Mouse (Mus musculus) cerebellum, adult 9-10 months (tissue): ENCODE data around the gene Lrg1.
"Not testable (repeated sequence)": the region's sequence is repeated elsewhere in the genome, so short reads cannot be mapped to it uniquely, and the experiment has no call there.

Experiments used
- DNase-seq: peaks from one replicate; pipeline ENCODE4 v3.0.0; 2022

The Lrg1 gene

DNA sequence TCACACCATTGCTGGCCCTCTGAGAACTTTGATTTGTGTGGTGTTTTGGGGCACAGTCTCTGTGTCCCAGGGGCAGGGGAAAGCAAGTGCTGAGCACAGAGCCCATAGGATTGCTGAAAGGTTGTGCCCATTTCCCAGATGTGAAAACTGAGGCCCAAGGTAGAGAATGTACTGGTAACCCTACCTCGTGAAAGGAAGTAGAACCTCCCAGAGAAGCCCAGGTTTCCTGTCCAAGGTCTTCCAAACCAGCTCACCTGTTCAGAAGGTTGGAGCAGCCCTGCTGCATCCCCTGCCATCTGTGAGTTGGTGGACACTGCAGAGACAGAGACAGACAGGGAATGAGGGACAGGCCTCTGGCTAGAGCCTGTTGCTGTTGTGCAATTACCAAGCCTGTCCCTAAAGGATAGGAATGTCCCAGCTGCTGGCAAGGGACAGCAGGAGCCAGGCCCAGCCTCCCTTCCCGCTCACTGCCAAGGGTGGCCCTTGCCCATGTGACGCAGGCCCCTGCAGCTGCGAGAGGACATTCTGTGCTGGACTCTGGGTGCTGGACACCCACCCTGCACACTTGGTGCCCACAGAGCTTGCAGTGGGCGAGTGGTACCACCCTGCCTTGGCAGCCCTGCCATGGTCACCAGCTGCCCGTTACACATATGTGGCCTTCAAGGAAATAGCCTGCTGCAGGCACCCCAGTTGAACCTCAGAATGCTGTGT lies 13.3 kb downstream of the Lrg1 start:
- DNase-seq: no peak

DNA sequence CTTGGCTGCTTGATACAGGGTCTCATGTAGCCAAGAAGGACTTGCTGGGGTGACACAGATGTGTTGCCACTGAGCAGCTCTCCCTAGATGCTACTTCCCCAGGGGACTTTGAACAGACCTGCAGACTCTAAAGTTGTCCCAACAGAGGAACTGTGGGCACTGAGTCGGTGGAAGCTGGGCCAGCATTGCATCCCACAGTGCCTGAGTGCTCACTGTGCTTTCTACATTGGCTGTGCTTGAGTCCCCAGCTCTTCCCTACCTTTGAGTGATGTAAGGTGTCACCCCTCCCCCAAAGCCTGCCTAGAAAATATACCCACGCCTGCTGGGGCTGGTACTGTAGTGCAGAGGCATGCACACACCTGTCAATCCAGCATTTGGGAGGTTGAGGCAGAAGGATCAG lies 14.1 kb downstream of the Lrg1 start:
- DNase-seq: no peak

DNA sequence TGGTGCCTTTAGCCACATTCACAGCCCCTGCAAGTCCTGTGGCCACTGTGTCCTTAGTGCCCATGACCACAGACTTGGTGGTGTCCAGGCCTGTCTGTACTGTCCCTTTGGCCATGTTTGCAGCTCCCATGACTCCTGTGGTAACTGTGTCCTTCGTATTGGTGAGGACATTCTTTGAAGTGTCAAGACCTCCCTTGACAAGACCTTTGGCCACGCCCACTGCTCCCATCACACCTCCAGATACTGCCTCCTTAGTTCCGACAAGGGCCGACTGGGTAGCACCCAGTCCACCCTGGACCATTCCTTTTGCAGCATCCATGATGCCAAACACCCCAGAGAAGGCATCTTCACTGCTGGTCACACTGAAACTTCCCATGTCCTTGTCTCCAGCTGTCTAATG lies 14.8 kb downstream of the Lrg1 start:
- DNase-seq: no peak

DNA sequence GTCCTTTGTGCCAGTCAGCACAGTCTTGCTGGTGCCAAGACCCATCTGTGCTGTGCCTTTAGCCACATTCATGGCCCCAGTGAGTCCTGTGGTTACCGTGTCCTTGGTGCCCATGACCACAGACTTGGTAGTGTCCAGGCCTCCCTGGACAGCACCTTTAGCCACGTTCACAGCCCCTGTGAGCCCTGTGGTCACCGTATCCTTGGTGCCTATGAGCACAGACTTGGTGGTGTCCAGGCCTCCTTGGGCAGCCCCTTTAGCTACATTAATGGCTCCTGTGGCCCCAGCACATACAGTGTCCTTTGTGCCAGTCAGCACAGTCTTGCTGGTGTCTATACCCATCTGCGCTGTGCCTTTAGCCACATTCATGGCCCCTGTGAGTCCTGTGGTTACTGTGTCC lies 15.4 kb downstream of the Lrg1 start:
- not testable (repeated sequence) for DNase-seq

DNA sequence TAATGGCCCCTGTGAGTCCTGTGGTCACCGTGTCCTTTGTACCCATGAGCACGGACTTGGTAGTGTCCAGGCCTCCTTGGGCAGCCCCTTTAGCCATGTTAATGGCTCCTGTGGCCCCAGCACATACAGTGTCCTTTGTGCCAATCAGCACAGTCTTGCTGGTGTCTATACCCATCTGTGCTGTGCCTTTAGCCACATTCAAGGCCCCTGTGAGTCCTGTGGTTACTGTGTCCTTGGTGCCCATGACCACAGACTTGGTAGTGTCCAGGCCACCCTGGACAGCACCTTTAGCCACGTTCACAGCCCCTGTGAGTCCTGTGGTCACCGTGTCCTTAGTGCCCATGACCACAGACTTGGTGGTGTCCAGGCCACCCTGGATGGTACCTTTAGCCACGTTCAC lies 17.0 kb downstream of the Lrg1 start:
- not testable (repeated sequence) for DNase-seq

DNA sequence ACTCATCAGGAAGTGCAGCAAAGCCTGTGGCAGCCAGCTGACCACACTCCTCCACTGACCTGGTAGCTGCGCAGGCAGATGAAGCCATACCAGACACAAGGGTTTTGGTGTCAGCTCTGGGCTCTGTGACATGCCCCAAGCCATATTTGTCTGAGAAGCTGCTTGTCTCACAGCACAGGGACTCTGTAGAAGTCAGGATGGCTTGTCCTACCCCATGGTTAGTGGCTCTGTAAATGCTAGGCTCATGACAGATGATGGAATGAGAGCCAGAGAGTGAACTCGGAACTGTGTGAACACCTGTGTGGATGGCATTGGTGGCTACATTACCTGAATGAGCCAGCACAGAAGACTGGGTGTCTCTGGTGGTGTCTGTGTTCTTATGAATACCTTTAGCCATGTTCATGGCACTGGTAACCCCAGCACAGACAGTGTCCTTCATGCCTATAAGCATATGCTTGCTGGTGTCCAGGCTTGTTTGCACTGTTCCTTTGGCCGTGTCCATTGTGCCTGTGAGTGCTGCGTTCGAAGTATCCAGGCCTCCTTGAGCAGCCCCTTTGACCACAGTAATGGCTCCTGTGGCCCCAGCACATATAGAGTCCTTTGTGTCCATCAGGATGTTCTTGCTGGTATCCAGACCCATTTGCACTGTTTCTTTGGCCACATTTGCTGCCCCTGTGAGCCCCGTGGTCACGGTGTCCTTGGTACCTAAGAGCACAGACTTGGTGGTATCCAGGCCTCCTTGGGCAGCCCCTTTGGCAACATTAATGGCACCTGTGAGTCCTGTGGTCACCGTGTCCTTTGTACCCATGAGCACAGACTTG lies 18.1 kb downstream of the Lrg1 start:
- DNase-seq: no peak

DNA sequence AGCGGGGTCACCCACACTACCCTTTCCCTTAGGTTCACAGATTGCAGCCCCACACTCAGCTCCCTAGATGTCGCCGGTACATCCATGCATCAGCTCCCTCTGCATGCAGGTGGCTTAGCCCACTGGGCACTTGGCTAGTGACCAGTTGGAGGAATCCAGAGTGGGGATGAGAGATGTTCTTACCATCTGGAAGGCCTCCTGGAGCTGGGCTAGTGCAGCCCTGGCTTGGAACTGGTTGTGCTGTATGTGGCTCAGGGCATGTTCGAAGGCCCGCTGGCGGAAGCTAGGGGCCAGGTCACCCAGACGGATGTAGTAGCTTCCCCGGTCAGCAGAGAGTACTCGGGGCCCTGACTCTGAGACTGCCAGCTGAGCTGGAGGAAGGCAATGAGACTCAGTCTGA lies 18.9 kb downstream of the Lrg1 start:
- no peak for DNase-seq

DNA sequence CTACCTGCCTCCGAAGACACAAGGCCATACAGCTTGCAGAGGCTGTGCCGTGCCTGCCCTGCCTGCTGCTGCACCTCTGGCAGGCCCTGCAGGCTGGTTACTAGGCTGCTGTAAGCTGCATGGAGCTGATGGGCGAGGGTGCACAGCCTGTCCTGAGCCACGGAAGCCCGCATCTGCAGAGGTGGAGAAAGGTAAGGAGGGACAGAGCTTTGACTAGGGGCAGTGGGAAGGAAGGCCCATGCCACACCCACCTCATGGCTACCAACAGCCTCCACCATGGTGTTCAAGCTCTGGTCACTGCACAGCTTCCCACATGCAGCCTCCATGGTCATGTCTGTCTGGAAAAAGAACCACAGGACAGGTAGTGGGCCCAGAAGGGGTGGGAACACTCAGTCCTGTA lies 19.6 kb downstream of the Lrg1 start:
- DNase-seq: no peak

DNA sequence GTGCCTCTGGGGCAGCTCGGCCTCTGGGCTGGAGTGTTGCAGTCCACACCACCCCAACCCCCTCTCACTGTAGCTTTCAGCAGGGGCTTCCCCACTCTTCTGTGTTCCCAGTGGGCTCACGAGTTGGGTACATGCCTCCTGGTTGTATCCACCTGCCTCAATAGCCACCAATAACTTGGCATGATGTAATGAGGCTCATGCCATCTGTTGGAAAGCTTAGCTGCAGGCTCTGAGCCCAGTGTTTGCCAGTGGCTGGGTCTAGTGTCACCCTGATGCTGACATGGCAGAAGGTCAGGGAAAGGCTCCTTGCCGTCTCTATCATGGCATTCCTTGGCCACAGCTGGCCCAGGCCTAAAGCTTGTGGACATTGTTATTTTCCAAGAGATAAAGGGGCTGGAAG lies 21.0 kb downstream of the Lrg1 start:
- no peak for DNase-seq

DNA sequence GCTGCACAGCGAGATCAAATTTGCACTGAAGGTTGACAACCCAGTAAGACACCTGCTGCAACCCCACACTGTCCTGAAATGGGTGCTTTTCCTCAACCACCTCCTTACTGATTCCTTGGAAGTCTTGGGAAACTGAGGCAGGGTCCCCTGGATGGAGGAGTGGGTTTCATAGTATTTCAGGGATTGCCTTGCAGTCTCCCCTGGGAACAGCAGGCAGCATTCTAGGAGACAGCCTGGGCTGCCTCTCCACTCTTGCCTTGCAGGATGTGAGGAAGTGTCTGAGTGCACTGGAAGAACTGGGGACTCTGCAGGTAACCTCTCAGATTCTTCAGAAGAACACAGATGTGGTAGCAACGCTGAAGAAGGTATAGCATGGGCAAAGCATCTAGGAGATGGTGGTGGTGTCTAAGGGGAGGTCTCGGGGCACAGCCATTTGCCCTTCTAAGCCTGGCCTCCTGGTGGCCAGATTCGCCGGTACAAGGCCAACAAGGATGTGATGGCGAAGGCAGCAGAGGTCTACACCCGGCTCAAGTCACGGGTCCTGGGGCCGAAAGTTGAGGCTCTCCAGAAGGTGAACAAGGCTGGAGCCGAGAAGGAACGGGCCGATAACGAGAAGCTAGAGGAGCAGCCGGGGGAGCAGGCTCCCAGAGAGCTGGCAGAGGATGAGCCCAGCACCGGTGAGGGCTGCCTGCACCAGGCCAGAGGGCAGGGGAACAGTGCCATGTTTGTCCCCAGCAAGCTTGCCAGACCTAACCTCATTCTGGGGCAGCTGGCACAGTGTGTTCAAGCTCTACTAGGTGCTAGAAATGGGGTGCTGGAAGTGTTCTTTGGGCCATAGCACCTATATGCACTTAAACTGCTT lies 22.9 kb downstream of the Lrg1 start:
- no peak for DNase-seq

DNA sequence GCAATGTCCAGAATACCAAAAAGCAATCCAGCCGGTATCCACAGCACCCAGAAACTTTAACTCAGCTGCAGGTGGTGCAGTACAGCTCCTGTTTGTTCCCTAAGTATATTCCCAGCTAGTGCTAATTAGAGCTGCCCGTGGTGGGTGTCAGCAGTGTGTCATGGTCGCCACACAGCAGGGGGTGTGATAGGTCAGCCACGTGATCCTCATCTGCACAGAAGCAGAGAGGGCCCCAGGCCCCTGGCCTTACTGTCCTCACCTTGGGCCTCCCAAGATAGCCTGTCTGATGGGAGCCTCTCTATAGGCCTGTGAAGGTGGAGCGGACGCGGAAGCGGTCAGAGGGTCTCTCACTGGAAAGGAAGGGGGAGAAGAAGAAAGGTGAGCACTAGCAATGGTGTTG lies 23.6 kb downstream of the Lrg1 start:
- no peak for DNase-seq

DNA sequence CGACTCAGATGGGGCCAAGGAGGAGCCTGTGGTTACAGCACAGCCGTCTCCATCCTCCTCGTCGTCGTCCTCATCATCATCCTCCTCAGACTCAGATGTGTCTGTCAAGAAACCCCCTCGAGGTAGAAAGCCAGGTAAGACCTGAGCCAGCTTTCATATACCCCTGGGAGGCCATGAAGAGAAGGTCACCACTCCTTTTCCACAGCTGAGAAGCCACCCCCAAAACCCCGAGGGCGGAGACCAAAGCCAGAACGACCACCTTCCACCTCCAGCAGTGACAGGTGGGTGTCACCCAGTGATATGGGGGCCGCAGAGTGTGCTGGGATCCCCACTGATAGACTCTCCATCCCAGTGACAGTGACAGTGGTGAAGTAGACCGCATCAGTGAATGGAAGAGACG lies 24.9 kb downstream of the Lrg1 start:
- no peak for DNase-seq

DNA sequence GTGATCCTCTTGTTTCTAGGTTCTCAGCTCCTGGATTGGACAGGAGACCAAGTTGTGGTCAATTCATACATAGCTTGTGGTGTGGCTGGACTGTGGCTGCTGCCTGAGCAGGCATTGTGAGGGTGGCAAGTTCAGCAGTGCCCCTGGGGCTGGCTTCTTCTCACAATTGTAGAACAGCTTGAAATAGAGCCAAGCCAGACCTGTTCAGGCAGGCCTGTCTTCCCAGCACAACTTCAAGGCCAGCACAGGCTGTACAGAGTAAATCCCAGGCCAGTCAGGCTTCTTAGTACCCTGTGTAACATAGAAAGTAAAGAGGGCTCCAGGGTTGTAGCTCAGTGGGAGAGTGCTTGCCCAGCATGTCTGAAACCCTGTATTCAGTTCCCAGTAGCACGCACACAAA lies 29.0 kb downstream of the Lrg1 start:
- no peak for DNase-seq

DNA sequence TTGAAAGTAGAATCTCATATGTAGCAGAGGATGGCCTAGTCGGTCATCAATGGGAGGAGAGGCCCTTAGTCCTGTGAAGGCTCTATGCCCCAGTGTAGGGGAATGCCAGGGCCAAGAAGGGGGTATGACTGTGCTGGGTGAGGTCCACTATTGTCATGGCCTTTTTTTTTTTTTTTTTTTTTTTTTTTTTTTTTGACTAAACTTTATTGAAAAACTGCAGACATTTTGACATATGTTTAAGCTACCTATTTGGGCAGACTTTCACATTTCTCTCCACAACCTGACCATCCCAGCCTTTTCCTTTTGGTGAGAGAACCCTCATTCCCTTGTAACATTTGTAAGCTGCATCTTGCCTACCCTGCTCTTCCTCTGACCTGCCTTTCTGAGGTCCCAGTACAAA lies 29.5 kb downstream of the Lrg1 start:
- DNase-seq: no peak

DNA sequence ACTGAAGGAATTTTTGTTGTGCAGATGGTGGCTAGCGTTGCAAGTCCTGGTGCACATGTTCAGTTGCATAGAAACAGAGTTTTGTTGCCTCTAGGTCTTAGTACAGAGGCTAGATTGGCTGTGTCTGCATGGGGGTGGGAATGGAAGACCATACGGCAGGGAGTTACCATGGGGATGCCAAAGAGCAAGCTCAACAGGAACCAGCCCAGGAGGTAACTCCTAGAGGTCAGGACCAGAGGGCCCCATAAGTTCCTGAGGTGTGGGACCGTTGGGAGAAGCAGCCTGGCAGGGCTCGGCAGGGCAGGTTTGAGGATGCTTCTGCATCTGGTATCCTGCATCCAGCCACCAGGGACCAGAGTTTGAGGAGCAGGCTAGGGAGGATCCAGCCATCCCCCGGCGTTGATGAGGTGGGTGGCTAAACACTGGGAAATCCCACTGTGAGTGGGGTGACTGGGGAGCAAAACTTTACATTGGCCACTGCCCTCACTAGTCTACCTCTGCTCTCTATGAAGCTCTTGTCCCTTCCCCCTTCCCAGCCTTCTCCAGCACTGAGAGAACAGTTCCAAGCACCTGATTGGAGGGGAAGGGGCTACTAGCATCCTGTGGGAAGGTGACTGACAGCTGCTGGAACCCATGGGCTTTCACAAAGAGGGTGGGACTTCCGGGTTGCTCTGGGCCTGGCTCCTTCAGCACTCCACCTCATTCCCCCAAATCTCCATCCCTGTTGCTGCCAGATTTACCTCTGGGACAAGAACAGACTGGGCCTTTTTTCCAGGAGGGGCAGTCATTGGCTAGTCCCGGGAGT lies 40.8 kb downstream of the Lrg1 start:
- peak; percentile 55 for DNase-seq

DNA sequence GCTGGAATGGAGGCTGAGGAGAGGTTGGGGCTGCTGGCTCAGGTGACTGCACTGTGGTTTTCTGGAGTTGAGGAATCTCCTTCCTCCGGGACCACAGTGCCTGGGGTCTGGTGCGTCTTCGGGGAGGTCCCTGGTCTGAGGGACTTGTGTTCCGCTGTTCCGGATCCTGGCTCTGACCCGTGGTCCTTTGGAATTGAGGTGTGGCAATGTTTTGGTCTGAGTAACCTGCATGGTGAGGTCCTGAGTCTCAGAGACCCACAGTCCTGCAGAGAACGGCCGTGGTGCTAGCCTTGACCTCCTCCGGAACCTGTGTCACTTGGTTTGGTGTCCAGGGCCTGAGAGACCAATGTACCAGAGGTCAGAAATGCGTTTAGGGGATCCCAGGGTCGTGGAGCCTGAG lies 41.9 kb downstream of the Lrg1 start:
- DNase-seq: peak; percentile 71

DNA sequence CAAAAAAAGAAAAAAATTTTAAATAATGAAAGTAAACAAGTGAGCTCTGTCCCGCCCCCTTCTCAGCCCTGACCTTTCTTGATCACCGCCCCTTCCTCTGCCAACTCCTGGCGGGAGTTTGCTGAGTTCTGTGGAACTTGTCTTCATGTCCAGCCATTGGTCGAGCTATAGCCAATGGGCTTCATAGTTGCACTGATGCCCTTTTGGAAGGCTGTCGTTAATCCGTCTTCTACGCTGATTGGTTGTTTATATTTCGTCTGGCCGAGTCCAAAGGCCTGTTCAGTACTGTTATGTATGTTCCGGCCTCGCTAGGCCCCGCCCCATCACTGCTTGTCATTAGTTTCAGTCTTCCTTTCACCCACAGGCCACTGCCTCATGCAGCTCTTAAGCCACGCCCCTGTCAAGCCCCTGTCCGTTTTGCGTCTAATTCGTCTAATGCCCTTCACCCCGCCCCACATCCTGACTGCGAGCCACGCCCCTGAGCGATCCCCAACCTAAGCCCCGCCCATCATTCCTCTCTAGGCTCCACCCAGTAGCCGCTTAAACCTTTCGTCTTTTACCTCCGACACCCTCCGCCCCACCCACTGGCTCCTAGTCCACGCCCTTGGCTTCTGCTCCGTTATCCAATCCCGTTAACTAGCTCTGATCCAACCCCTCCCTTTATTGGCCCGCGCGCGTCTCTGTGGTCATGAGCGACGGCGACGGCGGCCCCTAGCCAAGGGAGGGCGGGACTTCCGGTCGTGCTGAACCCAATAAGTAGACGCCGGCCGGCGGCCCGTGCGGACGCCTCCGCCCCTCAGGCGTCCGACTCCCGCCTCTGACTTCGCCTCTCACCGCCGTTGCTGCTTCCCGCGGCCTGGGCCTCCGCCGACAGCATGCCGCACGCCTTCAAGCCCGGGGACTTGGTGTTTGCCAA lies 42.7 kb downstream of the Lrg1 start, which contains the start of gene Hdgfl2:
TSS of gene Hdgfl2 (plus strand) at position 755 of the 916 bp plus-strand sequence.
- DNase-seq: peak; percentile 100

DNA sequence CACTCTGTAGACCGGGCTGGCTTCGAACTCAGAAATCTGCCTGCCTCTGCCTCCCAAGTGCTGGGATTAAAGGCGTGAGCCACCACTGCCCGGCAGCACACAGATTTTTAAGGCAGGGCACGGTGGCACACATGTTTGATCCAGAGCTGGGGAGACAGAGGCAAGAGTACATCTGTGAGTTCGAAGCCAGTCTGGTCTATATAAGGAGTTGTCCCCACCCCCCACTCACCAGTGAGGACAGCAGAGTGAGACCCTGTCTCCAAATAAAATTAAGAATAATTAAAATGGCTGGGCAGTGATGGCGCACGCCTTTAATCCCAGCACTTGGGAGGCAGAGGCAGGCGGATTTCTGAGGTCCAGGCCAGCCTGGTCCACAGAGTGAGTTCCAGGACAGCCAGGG lies 43.4 kb downstream of the Lrg1 start:
- DNase-seq: peak; percentile 82

DNA sequence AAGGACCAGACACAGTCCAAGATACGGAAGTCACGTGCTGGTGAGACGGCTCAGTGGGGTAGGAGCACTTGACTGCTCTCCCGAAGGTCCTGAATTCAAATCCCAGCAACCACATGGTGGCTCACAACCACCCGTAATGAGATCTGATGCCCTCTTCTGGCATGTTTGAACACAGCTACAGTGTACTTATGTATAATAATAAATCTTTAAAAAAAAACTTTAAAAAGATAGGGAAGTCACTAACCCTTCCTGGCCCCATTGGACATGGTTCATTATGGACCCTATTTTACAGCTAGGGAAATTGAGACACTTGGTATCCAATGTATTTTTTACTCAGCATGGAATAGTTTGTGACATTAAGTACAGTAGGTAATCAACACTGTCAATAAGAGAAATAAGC lies 44.3 kb downstream of the Lrg1 start:
- DNase-seq: peak; percentile 58

DNA sequence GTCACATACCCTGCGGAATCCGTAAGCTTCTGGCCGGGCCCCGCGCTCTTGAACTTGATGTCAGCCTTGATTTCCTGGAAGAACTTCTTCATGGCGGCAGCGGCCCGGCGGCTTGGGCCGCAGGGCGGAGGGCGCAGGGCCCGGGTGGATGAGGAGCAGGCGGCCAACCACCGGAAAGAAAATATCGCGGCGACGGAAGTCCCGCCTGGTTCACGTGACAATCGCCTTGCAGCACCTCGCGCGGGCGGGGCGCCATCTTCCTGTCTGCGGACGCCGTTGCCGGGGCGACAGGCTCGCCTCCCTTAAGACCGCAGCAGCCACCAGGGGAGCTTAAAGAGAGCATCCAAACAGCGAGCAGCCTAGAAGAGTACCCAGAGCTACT lies 47.0 kb downstream of the Lrg1 start, which contains the start of gene Ubxn6:
TSS of gene Ubxn6 (minus strand) at position 202 of the 382 bp plus-strand sequence.
- DNase-seq: peak; percentile 95

DNA sequence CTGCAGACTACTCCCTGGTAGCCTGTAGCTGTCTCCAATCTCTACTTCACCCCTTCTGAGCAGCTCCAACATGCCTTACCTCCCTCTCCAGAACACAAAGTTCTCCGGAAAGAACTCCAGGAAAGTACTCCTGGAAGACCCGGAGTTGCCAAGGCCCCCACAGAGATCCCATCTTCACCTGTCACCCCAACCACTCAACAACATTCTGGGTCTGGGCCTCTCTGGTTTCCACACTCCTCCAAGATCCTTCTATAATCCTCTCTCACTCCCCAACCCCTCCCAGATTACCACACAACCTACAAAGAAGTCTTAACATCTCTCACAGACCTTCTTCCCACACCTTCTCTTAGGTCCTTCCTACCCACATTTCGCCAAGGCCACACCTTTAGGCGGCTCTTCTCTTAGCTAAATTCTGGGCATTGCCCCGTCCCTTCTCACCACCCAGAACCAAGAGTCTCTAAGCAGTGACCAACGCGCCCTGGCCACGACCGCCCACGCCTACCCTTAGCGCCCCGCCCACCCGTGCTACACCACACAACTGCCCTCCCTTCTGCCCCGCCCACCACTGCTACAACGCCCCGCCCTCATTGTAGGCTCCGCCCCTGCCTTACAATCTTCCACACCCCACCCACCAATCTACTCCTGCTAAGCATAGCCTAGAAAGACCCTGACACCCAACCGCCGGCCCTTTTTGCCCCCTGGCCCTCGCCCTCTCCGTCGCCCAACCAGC lies 47.5 kb downstream of the Lrg1 start:
- no peak for DNase-seq
